Mouse (Mus musculus) thymus, postnatal 10 days (tissue): Measurements from ENCODE around the gene Ppp6r3.
A peak's percentile ranks its signal among the peaks of the same experiment; 100 is the strongest.

Source experiments
- DNase-seq, 2 experiments: peaks; one replicate each; pipeline ENCODE4 v3.0.0; 2021; ENCODE audit warnings: low spot score in 2 of 2

Gene Ppp6r3

GRCm38 (mm10) chr19:3434641-3435040 lies 140.9 kb downstream of the Ppp6r3 start:
- no peak for DNase-seq

- no peak for DNase-seq
These were observed 141.4 kb downstream of the Ppp6r3 start for GRCm38 (mm10) chr19:3434124-3434523.

GRCm38 (mm10) chr19:3431969-3432368 lies 143.6 kb downstream of the Ppp6r3 start:
- DNase-seq = no peak

- peak in 1 of 2 experiments; percentile 35 for DNase-seq
These were observed 144.5 kb downstream of the Ppp6r3 start for GRCm38 (mm10) chr19:3431066-3431465.

GRCm38 (mm10) chr19:3429156-3429816 lies 146.3 kb downstream of the Ppp6r3 start:
- DNase-seq = no peak

GRCm38 (mm10) chr19:3428057-3428830 lies 147.3 kb downstream of the Ppp6r3 start:
- DNase-seq = no peak

- DNase-seq = no peak
These were observed 151.3 kb downstream of the Ppp6r3 start for GRCm38 (mm10) chr19:3424214-3424613.

GRCm38 (mm10) chr19:3422981-3423380 lies 152.6 kb downstream of the Ppp6r3 start:
- DNase-seq = no peak

- DNase-seq = no peak
These were observed 153.1 kb downstream of the Ppp6r3 start for GRCm38 (mm10) chr19:3422488-3422887.

GRCm38 (mm10) chr19:3419251-3419650 lies 156.3 kb downstream of the Ppp6r3 start:
- DNase-seq = no peak

GRCm38 (mm10) chr19:3414268-3414733 lies 161.2 kb downstream of the Ppp6r3 start, which contains the start of gene Gal:
Gal (minus strand) TSS chr19:3414544.
- DNase-seq = no peak

- DNase-seq = no peak
These were observed 169.8 kb downstream of the Ppp6r3 start for GRCm38 (mm10) chr19:3405531-3406281.
